Mouse (Mus musculus): ENCODE results near the gene Fggy. TPM values are rescaled to one million over a fixed set of nuclear protein-coding genes. Genes with fewer than 3 reads are reported as not detected.

The Fggy gene
- total RNA-seq, 2 experiments from 2014 or later = 18.3 to 22.1 TPM

GRCm38 (mm10) chr4:95723615-95724014 lies 166.3 kb downstream of the Fggy start:
- no peak for DNase-seq (ENCODE audit: low spot score in 2 of 2)

- no peak for DNase-seq (ENCODE audit: low spot score in 2 of 2)
These were observed 169.1 kb downstream of the Fggy start for GRCm38 (mm10) chr4:95726361-95726760.

- no peak for DNase-seq (ENCODE audit: low spot score in 2 of 2)
These were observed 172.0 kb downstream of the Fggy start for GRCm38 (mm10) chr4:95729142-95729826.

GRCm38 (mm10) chr4:95731110-95731509 lies 173.8 kb downstream of the Fggy start:
- DNase-seq (ENCODE audit: low spot score in 2 of 2) = no peak

- DNase-seq (ENCODE audit: low spot score in 2 of 2) = no peak
These were observed 176.3 kb downstream of the Fggy start for GRCm38 (mm10) chr4:95733397-95734249.

GRCm38 (mm10) chr4:95735967-95736366 lies 178.7 kb downstream of the Fggy start:
- DNase-seq (ENCODE audit: low spot score in 2 of 2) = no peak

GRCm38 (mm10) chr4:95736674-95737073 lies 179.4 kb downstream of the Fggy start:
- DNase-seq (ENCODE audit: low spot score in 2 of 2) = no peak

GRCm38 (mm10) chr4:95738179-95738578 lies 180.9 kb downstream of the Fggy start:
- no peak for DNase-seq (ENCODE audit: low spot score in 2 of 2)

- DNase-seq (ENCODE audit: low spot score in 2 of 2) = no peak
These were observed 181.4 kb downstream of the Fggy start for GRCm38 (mm10) chr4:95738725-95739124.

- DNase-seq (ENCODE audit: low spot score in 2 of 2) = no peak
These were observed 183.9 kb downstream of the Fggy start for GRCm38 (mm10) chr4:95741115-95741734.

GRCm38 (mm10) chr4:95742986-95743385 lies 185.7 kb downstream of the Fggy start:
- peak; percentile 20 to 34 for DNase-seq (ENCODE audit: low spot score in 2 of 2)

- no peak for DNase-seq (ENCODE audit: low spot score in 2 of 2)
These were observed 189.6 kb downstream of the Fggy start for GRCm38 (mm10) chr4:95746954-95747353.

GRCm38 (mm10) chr4:95747415-95748202 lies 190.3 kb downstream of the Fggy start:
- no peak for DNase-seq (ENCODE audit: low spot score in 2 of 2)

GRCm38 (mm10) chr4:95750186-95750585 lies 192.9 kb downstream of the Fggy start:
- no peak for DNase-seq (ENCODE audit: low spot score in 2 of 2)

- DNase-seq (ENCODE audit: low spot score in 2 of 2) = no peak
These were observed 195.4 kb downstream of the Fggy start for GRCm38 (mm10) chr4:95752538-95753188.

- DNase-seq (ENCODE audit: low spot score in 2 of 2) = no peak
These were observed 201.9 kb downstream of the Fggy start for GRCm38 (mm10) chr4:95759027-95759731.

GRCm38 (mm10) chr4:95765359-95765758 lies 208.1 kb downstream of the Fggy start:
- DNase-seq (ENCODE audit: low spot score in 2 of 2) = no peak

GRCm38 (mm10) chr4:95770469-95770868 lies 213.2 kb downstream of the Fggy start:
- no peak for DNase-seq (ENCODE audit: low spot score in 2 of 2)

GRCm38 (mm10) chr4:95771542-95771941 lies 214.2 kb downstream of the Fggy start:
- no peak for DNase-seq (ENCODE audit: low spot score in 2 of 2)

- no peak for DNase-seq (ENCODE audit: low spot score in 2 of 2)
These were observed 214.6 kb downstream of the Fggy start for GRCm38 (mm10) chr4:95771945-95772344.
